Mouse (Mus musculus) lung, adult 2 months (tissue): ENCODE results near the gene Bsg.

Source experiments
- CTCF ChIP-seq: fragments of 200-500 bp; IDR thresholded peaks from 2 replicates; pipeline ENCODE4 v1.5.1; 2011; ENCODE audit warnings: mild to moderate bottlenecking, low read length, control low read depth; ENCODE audit not compliant: insufficient read depth
- POLR2A ChIP-seq: fragments of 200-500 bp; IDR thresholded peaks from 2 replicates; pipeline ENCODE4 v1.6.1; 2011; ENCODE audit warnings: low read depth, mild to moderate bottlenecking, control low read depth, low read length, borderline replicate concordance; ENCODE audit errors: extremely low read depth

DNA sequence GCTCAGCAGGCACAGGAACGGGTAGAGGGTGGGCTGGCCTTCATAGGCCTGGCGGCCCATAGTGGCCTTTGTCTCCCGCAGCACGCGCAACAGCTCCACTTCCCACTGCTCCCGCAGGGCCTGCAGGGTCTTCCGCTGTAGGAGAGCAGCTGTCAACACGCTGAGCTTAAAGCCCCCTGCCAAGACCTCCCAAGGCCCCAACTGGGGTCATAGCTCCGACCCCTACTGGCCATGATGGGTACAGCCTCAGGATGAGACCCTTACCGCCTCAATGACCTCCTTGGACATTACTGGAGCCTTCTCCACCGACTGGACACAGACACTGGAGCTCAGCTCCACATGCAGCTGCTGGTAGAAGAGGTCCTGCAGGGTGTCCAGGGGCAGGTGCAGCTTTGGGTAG lies 36.6 kb downstream of the Bsg start:
- no peak for TF ChIP-seq CTCF
- TF ChIP-seq POLR2A = no peak
